Mouse (Mus musculus) gonadal fat pad, adult 2 months (tissue): Measurements from ENCODE around the gene Arhgef40. TPM values are rescaled to one million over a fixed set of nuclear protein-coding genes. Genes with fewer than 3 reads are reported as not detected.

Source experiments
- DNase-seq: peaks from one replicate; pipeline ENCODE4 v3.0.0-alpha.2; 2012; ENCODE audit warnings: low read depth
- polyA plus RNA-seq: library from polyadenylated mRNA; depleted of rRNA; stranded (reverse); fragments of >200 nt; gene quantifications from 2 replicates; pipeline ENCODE4 v1.2.3, GENCODE M21; 2012

Gene Arhgef40
- polyA plus RNA-seq, 1 experiment = 103 TPM

DNA sequence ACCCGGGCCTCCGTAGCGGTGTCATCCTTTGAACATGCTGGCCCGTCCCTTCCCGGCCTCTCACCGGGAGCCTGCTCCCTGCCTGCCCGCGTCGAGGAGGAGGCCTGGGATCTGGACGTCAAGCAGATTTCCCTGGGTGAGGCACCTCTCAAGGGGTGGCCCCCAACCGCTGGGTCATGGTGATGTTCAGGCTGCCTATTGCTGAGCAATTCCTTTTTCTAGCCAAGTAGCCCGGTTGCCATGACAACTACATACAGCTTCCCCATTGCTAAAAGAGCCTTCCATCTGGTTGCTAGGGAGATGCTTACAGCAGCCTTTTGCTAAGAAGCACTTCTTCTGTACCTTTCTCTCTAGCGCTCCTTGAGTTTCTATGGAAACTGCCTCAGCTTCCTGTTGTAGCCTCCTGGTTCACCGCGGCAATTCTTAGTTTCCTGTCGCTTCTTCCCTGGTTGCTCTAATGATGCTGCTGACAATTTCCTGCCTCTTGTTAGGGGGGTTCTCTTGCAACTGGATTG is 19.5 kb downstream of the Arhgef40 start:
- DNase-seq = no peak

DNA sequence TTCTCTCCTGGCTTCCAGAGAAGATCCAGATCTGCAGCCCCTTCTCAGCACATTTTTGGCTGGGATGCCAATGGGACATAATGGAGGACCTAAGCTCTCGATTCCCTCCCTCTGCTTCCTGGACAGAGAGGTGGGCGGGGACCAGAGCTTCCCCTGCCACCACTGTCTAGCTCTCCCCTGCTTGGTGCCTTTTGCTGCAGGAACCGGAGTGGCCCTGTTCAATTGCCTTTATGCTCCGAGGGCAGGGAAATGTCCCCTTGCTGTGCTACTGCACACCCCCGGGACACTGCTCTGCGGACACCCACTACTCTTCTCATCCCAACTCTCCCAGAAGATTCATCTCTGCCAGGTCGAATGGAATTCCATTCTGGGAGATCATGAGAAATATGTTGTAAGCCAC is 20.6 kb downstream of the Arhgef40 start:
- DNase-seq = no peak

DNA sequence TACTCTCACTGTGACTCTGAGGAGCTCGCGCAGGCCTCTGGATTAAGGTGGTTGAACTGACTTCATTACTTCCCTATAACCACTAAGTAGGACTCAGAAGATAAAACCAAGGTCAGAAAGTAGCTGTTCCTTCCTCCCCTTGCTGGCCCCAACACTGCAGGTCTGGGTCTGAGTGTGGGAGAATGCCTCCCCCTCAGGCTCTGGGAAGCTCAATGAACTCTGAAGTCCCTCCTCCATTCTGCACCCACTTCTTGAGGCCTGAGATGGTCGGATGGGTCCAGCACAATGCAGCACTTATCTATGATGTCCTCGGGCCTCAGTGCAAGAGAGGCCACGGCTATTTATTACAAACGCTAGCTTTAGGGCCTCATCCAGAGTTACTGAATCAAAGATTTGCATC is 21.1 kb downstream of the Arhgef40 start:
- no peak for DNase-seq

DNA sequence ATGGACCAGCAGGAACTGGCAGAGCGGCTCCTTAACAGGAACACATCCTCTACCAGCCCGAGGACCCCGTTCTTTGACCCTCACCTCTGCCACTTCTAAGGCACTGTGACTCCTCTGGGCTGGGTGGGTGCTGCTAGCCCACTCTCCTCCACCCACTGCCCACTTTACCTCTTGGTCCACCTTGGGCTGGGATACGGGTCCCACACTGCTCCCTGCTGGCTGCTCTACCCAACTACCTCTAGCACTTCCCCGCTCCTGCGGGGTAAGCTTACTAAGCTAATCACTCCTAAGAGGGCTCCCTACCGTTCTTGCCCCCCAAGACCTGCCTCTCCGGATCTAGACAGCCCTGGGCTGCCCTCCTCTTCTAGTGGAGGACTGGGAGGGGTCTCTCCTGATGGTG is 21.7 kb downstream of the Arhgef40 start:
- no peak for DNase-seq

DNA sequence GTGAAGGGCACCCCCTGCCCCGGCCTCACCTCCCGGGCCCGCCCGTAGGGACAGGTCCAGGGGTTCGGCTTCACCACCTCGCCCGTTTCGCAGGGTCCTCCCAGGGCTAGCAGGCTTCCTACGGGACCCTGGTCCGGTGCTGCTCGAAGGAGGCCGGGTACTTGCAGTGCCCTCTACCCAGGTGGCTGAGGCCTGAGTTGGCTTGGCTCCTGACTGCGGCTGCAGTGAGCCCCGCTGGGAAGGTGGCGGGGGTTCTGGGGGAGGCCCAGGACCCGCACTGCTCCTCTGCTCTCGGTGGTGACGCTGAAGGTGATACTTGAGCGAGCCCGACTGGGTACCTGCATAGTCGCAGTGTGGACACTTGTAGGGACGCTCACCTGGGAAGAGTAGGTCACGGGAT is 22.3 kb downstream of the Arhgef40 start:
- no peak for DNase-seq

DNA sequence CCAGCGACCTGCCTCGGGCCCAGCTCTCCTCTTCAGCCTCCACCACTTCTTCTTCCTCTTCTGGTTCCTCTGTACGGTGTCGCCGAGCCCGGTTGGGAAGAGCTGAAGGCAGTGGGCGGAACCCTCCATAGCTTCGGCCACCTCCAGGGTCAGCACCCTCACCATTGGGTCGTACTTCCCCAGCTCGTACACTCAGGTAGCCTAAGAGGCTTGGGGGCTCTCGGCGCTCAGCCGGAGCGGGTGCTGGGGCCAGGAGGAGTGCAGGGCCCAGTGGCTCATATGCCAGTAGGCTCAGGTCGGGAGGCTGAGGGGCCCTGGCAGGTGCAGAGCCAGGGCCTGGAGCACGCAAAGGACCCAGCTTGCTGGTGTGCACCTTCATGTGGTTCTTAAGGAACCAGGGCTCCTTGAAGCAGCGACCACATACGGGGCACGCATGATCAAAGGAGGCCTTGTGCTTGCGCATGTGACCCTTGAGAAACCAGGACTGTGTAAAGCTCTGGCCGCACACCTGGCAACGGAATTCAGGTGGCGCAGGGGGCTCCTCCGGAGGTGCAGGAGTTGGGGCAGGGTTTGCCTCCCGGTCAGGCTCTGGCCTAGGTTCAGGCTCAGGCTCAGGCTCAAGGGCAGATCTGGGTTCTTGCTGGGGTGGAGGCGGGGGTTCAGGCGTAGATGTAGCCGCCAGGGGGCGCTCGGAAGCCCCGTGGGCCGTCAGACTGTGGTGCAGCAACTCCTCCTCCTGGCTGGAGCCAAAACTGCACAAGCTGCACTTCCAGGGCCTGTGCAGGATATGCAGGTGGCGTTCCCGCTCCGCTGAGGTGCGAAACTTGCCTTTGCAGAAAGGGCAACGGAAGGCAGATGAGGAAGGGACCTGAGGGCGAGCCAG is 24.0 kb downstream of the Arhgef40 start:
- DNase-seq = no peak

DNA sequence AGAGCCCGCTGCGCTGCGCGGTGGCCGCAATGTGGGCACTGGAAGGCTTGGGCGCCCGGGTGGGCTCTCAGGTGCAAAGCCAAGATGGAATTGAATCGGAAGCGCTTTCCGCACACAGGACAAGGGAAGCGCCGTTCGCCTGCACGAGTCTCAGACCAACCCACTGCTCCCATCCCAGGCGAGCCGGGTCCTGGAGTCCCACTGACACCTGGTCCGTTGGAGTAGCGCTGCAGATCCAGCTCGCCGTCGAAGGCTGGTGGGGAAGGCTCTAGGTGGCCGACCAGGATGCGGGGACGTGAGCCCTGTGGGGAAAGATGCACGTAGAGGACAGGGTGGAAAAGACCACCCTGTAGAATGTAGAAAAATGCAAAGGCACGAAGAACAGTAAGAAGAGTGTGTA is 24.8 kb downstream of the Arhgef40 start:
- DNase-seq = no peak

DNA sequence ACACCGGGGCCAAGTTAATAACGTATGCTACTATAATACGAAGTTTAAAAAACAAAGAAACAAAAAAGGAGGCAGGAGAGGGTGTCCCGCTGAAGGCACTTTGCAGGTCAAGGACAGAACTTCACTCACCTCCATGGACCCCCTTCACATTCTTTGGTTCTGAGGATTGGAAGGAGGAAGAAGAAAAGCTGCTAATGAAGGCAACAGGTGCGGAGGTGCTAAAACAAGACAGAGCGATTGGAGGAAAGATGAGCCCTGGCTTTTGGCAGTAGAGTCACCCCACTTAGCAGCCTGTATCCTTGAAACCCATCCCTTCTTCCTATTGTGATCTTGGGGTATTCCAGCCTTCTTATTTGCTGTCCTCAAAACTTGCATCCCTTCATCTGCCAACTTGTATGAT is 25.3 kb downstream of the Arhgef40 start:
- no peak for DNase-seq

DNA sequence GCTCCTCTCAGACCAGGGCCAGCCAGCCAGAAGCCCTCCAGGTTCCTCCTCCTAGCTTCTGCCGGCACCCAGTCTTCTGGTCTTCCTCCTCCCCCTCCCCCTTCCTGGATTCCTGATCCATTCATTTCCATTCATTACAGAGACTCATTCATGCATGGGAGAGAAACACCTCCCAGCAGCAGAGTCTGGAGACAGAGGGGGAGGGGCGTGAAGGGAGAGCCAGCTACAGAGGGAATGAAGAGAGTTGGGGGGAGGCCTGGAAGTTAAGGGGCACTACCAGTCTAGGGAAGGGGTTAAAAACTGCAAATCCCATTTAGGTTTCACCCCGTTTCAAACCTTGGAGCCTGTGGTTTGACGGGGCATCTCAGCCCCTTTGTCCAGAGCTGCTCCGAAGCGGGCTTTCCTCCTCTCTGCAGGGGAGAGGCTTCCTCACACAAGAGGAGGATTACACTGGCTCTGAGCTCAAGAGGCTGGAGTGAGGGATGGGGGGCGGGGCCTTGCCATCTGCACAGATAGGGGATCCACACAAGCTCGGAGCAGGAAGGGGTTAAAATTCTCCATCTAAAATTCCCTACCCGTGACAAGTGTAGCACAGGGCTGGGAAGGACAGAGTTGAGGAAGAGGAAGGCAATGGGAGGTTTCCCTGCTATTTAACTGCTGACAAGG is 26.1 kb downstream of the Arhgef40 start:
- no peak for DNase-seq

DNA sequence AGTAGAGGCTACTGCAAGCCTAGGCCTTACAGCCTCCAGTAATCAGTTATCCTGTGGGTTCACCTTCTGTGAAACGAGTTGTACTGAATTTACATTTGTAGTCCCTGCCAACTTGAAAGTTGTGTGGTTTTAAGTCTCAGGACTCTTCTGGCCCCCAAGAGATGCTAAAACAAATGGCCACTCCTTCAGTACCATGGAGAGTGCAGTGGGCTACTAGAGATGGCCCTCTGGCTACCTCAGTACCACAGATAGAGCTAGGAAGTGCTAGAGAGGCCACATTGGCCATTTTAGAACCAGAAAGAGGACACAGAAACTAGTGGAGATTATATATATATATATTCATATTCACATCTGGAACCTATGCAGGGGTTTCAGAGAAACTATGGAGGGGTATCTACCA is 27.2 kb downstream of the Arhgef40 start:
- DNase-seq = no peak

DNA sequence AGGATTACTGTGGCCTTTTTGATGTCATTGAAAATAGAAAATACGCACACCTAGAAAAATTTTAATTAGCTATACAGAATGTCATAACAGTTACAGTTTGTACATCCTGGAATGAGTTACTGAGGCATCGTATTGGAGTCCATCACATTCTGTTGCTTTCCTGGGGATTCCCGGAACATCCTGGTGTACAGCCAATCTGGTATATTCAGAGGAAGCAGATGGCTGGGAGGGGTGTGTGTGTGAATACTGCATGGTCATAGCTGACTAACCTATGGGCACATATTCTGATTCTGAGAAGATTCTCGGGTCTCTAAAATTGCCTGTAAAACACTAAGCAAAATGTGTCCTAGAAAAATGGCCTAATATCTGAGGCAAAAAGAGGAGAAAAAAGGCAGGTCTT is 27.6 kb downstream of the Arhgef40 start:
- no peak for DNase-seq

DNA sequence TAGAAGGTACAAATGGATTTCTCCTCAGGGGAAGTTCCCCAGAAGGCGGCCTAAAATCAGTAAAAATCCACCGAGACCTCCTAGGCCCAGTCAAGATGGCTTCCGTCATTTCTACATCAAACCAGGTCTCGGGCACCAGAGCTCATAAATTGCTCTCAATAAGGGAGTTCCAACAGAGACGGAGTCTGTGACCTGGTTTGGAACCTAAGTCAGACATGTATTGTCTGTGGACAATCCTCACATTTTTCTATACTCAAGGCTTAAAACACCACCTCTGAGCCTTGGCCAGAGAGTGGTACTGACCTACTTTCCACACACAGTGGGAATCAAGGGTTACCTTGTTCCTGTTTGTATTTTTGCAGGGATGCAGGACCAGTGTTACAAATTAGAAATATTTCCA is 28.0 kb downstream of the Arhgef40 start:
- no peak for DNase-seq

DNA sequence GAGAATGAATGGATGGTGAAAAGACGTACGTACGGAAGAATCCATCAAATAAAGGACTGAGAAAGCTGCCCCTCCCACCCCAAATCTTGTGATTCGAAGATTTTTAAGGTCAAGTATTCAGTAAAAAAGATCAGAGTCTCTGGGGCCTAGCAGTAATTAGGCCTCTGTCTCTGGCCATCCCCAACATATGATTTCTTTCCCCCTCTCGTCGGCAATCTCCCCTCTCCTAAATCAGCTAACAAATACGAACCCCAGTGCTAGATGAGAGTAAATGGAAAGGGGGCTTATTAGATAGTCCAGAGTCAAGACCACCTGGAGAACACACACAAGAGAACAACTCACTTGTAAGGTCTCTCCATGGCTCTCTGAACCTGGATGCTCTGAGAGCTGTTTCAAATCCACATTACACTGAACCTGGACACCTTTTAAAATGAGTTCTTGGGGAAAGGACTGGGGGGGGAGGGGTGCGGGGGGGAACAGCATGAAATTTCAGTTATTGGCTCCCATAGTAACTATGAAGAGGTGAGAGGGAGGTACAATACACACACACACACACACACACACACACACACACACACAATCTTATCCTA is 28.6 kb downstream of the Arhgef40 start:
- no peak for DNase-seq

DNA sequence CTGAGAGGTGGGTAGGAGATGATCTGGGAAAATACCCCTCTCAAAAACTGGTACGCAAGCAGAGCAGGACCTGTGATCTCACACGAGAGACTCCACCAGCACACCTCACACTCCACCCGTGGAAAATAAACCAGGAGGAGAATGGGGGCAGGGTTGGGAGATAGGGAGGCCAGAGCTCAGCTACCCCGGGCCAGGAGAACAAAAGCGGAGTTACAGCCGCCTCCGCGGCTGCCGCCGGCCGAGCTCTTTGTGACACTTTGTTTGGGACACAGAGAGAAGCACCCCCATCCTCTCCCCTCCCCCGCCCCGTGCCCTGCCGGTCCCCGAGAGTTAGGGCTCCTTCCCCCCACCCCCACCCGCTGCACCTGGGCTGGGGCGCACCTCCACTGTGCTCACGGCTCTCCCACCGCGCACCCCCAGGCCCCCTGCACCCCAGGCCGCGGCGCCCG is 29.3 kb downstream of the Arhgef40 start:
- DNase-seq = no peak

DNA sequence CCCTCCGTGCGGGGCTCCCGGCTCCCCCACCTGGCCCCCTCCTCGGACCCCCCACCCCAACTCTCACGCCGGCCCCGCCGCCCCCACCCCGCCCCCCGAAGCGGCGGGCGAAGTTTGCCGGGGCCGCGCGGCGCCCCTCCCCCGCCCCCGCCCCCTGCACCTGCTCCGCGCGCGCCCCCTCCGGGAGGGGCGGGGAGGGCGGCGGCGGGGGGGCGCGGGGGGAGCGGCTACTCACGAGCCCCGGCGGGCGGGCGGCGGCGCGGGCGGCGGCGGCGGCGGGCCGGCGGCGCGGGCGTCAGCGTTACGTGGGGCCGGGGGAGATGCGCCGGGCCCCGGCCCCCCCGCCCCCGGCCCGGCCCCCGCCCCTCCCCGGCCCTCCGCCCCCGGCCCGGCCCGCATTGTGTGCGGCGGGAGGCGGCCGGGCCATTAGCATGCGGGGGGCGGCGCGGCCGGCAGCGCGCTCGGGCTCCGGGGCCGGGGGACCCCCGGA is 29.8 kb downstream of the Arhgef40 start:
- no peak for DNase-seq

DNA sequence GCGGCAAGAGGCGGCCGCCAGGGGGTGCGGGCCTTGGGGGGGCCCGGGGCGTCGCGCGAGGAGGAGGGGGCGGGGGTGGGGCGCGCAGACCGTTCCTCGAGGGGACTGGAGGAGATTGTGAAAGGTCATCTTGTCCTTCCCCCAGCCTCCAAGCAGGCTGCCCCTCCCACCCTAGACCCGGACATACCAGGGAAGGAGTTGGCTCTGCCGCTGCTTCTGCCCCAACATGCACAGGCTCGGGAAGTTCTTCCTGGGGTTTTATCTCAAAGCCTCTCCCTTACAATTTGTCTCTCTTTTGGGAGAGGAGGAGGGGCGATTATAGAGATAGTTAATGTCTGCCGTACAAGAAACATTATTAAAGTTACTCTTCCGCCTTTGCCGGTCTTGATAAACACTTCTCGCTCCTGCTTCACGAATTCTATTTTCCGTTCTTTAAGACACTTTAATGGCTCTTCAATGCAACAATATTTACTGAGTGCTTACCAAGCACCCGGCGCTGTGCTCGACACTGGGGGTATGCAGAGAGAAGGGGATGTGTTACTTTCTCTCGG is 30.3 kb downstream of the Arhgef40 start:
- no peak for DNase-seq

DNA sequence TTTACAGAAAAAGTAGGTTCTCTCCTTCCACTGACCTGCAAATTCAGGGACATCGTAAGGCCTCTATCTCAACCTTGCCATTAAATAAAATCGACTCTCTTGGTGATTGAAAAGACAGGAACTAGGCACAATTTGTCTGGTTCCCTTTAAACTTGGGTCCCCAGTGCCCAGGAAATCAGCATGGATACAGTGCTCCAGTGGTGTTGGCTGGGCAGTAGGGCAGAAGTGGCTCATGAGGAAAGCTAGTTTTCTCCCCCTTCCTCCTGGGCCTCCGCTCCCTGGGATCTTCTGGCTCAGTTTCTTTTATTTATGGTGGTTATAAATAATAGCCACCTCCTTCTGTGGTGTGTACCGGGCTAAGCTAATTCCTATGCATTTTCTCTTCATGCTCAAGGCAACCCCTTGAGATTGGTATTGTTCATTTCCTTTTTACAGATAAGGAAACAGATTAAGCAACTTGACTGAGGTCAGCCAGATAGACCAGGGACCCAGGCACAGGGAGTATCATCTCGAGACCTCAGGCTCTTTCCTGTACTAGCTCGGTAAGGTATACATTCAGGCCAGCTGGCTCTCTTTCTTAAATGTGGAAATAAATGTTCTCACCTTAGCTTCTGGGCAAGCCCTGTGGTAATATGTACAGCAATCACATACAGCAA is 31.1 kb downstream of the Arhgef40 start, which contains the start of gene Tmem253:
TSS of gene Tmem253 (plus strand) at position 214 of the 656 bp plus-strand sequence.
- no peak for DNase-seq

DNA sequence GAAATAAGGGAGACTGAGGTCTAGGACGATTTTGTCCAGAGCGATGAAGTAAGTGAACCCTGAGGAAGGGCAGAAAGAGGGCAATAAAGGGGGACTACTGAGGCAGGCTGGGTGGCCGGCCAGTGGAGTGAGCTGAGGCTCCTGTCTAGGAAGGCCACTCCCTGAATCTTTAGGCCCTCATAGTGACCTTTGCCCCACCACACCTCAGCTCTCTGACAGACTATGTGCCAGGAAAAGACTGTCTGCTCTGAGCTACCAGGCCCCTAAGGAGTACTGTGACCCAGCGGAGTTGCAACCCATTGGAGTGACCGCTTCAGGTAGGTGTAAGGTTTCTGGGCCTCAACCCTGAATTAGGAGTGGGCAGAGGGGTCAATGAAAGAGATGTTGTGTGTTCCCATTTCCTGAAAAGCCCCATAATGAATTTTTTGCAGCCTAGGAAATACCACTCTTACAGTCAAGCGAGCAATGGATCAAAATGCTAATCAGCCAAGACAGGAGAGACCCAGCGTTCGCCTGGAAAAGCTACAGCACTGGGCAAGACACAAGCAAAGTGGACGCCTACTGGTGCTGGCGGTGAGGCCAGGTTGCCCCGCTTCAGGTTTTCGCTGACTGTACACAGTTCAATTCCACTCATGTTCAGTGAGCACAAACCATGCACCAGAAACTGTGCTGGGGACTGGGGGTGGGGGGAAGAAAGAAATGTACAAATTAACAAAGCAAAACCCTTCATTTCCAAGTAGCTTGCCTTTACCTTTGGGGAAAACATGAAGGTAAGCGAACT is 32.3 kb downstream of the Arhgef40 start:
- no peak for DNase-seq

DNA sequence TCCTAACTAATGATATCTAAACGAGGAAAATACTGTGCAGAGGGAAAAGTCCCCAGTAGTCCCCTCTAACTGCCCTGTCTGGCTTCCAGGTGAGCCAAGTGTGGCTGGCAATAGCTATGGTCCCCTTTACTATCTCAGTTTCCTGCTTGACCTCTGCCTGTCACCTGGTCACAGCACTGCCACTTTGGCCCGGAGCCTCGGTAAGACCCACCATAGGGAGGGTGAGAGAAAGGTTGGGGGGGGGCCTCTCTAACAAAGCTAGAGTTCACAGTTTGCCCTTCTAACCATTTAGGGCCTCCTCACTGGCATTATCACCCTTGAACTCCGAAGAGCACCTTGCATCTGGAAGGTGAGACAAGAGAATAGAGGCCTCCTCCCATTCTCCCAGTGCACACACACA is 33.1 kb downstream of the Arhgef40 start:
- DNase-seq = no peak

DNA sequence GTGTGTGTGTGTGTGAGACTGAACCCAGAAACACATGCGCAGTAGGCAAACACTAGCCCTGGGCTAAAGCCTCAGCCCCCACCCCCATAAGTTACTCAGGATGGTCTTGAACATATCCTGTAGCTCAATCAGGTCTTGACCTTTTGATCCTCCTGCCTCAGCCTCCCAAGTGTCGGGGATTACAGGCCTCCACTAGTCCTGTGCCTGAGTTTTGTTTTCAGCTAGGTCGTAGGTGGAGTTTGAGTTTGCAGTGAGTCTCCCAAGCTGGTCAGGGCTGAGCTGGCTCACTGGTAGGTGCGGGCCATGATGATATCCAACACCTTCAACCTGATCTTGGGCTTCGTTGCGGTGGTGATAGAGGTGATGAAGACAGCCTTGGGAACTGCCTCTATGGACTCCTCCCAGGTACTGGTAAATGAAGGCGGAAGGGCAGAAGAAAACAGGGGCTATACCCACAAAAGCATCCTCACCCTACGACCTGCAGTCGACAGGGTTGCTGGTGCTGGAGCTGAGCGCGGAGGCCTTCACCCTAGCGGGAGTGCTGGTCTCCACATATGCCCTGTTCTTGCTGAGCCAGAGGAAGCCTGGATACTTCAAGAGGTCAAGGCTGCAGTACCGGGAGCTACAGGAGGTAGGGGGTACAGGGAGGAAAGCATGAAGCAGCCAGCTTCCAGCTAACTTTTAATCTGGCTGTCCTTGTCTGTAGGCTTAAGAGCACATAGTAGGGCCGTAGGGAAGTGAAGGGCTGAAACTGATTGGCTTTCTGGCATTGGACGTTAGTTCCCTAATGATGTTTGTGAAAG is 33.9 kb downstream of the Arhgef40 start:
- no peak for DNase-seq
